Mouse (Mus musculus) retina, postnatal 7 days (tissue): ENCODE results near the gene Gm10271.

Experiments
- DNase-seq: peaks from one replicate; pipeline ENCODE4 v3.0.0-alpha.2; 2012; ENCODE audit warnings: low read depth, low spot score

The Gm10271 gene

GRCm38 (mm10) chr10:116933794-116934193 lies 38.6 kb downstream of the Gm10271 start:
- DNase-seq: no peak

- no peak for DNase-seq
Observed at GRCm38 (mm10) chr10:116932418-116932817, 40.0 kb downstream of the Gm10271 start.

- DNase-seq: no peak
Observed at GRCm38 (mm10) chr10:116931497-116932179, 40.8 kb downstream of the Gm10271 start.

GRCm38 (mm10) chr10:116930936-116931335 lies 41.5 kb downstream of the Gm10271 start:
- no peak for DNase-seq

GRCm38 (mm10) chr10:116930506-116930905 lies 41.9 kb downstream of the Gm10271 start:
- no peak for DNase-seq

GRCm38 (mm10) chr10:116928826-116929225 lies 43.6 kb downstream of the Gm10271 start:
- DNase-seq: no peak

GRCm38 (mm10) chr10:116926428-116927113 lies 45.8 kb downstream of the Gm10271 start:
- no peak for DNase-seq

- DNase-seq: no peak
Observed at GRCm38 (mm10) chr10:116923651-116924495, 48.5 kb downstream of the Gm10271 start.

GRCm38 (mm10) chr10:116922161-116922560 lies 50.2 kb downstream of the Gm10271 start:
- DNase-seq: no peak

- no peak for DNase-seq
Observed at GRCm38 (mm10) chr10:116921416-116921815, 51.0 kb downstream of the Gm10271 start.

- DNase-seq: no peak
Observed at GRCm38 (mm10) chr10:116920641-116921040, 51.8 kb downstream of the Gm10271 start.

- no peak for DNase-seq
Observed at GRCm38 (mm10) chr10:116919368-116920317, 52.8 kb downstream of the Gm10271 start.

- DNase-seq: no peak
Observed at GRCm38 (mm10) chr10:116916581-116916980, 55.8 kb downstream of the Gm10271 start.

GRCm38 (mm10) chr10:116915286-116915685 lies 57.1 kb downstream of the Gm10271 start:
- DNase-seq: no peak

GRCm38 (mm10) chr10:116914586-116914985 lies 57.8 kb downstream of the Gm10271 start:
- DNase-seq: no peak

- DNase-seq: no peak
Observed at GRCm38 (mm10) chr10:116913647-116914273, 58.6 kb downstream of the Gm10271 start.

GRCm38 (mm10) chr10:116912850-116913249 lies 59.6 kb downstream of the Gm10271 start:
- no peak for DNase-seq

GRCm38 (mm10) chr10:116908901-116909642 lies 63.3 kb downstream of the Gm10271 start:
- no peak for DNase-seq
